Mouse (Mus musculus): Measurements from ENCODE around the gene Rims4.

GRCm38 (mm10) chr2:163858254-163858947 lies 60.1 kb downstream of the Rims4 start:
- TF ChIP-seq CTCF (IDR thresholded peaks at IDR 0.05; ENCODE audit: low read depth) = peak; percentile 79
- TF ChIP-seq EP300 (optimal IDR thresholded peaks at IDR 0.05) = no peak
